Mouse (Mus musculus) gastrocnemius, postnatal 25 days (tissue): ENCODE results near the gene Gabbr2. TPM values are rescaled to one million over a fixed set of nuclear protein-coding genes. Genes with fewer than 3 reads are reported as not detected.

Experiments used
- DNase-seq: peaks from one replicate; pipeline ENCODE4 v3.0.0; 2022
- total RNA-seq, 2 experiments: library from RNA; stranded (reverse); gene quantifications; 1 replicate in 1 of 2; 2 replicates in 1 of 2; pipeline ENCODE4 v1.2.3; 2021

Gabbr2 gene
- total RNA-seq, 2 experiments from 2014 or later, result 0.05 to 0.26 TPM

DNA sequence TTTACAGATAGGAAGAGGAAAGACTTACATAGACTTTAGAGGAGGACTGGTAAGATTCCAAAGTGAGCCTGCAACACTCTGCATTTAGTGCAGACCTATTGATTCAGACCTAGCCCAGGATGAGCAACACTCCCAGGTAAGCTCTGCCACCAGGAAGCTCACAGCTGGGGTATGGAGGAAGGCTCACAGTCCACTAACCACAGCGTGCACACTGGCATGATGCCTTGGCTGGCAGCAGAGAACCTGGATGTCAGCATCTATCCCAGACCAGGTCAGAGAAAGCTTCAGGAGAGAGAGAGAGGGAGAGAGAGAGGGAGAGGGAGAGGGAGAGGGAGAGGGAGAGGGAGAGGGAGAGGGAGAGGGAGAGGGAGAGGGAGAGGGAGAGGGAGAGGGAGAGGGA lies 231.8 kb downstream of the Gabbr2 start:
- DNase-seq, result no peak

- no peak for DNase-seq
Observed at GRCm38 (mm10) chr4:46758340-46759041, 233.2 kb downstream of the Gabbr2 start.

DNA sequence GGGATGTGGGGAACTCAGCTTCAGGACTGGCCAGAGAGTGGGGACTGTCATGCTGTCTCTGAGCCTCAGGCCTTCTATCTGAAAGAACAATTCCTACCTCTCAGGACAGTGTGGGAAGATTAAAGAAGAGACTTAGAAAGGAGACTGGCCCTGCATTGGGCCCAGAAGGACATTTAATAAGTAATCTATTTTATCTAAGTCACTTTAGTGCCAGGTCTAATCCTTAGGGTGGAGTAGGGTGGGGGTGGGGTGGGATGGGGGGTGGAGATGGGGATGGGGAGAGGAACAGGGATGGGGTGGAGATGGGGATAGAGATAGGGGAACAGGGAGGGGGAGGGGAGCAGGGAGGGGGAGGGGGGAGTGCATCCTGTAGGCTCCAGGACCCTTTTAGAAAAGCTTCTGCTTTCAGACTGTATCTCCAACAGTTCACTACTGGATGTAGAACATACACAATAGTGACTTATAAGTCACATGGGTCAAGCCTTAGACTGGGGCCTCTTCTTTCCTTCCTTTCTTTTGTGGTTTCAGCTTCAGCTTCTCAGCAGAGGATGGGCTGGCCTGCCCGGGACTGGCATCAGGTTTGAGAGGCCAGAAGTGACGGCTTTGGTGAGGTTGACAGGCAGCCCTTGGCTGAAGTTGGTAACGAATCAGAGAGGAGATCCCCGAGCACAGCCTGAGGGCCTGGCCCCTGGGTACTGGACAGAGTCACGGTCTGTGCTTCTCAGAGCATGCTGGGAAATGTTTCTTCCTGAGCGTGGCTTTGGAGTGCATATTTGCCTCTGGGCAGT lies 237.1 kb downstream of the Gabbr2 start:
- DNase-seq, result no peak

DNA sequence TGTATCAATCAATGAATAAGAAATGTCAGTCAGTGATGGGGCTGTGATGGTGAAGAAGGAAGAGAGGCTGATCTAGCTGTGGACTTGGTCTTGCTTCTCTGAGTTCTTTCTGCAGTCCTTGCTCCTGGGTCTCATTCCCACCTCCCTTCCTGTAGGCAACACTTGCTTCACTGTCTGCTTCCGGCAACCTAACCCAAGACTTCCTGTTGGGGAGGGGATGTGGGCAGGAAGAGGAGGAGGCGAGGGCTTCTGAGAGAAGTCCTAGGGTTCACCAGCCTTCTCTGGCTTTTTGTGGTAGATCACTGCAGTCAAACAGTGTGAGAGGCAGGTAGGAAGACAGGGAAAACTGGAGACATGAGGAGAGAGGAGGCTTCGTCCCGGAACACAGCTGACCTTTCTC lies 239.4 kb downstream of the Gabbr2 start:
- DNase-seq, result no peak

GRCm38 (mm10) chr4:46749015-46749414 lies 242.7 kb downstream of the Gabbr2 start:
- no peak for DNase-seq

DNA sequence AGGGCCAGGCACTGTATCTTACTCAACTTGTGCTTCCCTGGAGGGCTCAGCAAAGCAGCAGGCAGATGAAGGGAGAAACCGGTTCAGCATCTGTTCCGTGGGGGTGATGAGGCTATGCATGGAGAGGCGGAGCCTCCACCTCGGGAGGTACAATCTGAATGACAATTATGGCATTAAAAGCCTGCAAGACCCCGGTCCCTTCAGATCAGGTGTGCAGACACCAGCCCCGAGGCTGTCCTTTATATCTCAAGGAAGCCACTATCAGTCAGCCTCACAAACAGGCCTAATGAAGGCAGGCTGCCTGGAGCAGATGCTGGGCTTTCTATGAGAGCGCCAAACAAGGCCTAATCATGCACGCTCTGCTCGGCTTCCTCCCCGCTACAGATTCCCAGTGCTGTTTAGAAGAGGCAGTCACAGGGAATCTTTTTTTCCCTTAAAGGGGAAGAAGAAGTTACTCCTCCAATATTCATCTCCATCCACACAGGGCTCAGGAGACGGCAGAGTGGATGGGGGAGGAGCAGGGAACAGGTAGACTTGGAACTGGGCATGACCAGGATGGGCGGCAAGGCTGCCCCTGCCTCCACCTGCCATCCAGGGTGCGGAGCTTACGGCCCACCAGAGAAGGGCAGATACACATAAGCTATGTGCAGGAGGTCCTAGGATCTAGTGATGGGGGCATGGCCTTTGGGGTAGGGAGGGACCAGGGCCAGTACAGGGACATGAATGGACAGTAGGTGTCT lies 244.5 kb downstream of the Gabbr2 start:
- DNase-seq, result no peak

DNA sequence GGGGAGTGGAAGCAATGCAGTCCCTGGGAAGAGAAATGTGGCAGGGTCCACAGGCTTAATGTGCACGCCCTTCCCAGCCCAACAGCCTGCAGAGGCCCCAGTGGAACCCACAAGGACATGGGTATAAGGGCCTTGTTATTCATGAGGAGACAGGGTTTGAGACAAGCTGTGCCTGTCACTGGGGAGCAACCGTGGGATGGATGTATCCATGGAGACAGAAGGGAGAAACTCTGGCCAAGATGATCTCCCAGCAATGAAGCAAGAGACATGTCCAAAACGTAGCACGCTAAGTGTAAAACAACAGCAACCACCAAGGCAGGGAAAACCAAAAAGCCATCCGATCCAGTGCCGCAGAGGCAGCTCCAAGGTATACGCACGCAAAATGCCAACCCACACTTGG lies 246.1 kb downstream of the Gabbr2 start:
- DNase-seq, result no peak

DNA sequence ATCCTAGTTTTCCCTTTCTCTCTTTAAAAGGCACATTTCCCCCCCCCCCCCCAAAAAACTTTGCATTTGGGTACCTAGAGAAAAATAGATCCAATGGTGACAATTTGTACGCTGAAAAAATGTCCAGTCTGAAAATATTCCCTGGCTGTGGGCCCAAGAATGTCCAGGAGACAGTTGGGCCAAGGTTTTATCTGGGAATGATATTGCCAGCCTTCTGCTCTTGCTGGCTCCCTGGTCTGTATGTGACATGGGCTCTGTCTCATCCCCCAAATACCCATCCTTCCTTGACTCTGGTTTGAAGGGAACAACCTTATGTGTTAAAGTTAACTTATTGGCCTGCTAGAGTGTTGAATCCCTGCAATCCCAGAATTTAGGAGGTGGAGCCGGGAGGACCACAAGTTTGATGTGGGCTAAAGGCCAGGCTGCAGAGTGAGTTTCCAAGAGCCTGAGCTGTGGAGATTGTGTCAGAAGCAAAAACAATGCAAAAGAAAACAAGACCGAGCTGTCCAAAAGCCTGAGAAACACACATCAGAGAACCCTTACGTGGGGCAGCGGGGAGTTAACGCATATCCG lies 247.0 kb downstream of the Gabbr2 start:
- DNase-seq, result no peak

DNA sequence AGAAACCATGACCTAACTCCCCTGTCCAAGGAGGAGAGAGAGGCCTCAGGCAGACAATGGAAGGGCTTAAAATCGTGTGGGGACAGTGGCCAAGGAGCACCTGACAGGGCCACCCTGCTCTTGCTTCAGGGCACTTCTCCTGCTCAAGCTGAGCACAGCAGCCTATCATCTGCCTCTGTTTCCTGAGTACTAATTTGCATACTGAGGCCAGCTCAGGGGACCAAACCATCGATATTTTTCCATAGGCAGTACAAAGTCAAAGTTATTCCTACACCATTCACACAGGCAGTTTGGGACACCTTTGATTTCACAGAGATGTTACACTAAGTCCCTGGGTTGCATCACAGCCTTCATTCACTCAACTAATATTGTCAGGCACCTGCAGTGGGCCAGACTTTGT lies 249.1 kb downstream of the Gabbr2 start:
- DNase-seq, result no peak

DNA sequence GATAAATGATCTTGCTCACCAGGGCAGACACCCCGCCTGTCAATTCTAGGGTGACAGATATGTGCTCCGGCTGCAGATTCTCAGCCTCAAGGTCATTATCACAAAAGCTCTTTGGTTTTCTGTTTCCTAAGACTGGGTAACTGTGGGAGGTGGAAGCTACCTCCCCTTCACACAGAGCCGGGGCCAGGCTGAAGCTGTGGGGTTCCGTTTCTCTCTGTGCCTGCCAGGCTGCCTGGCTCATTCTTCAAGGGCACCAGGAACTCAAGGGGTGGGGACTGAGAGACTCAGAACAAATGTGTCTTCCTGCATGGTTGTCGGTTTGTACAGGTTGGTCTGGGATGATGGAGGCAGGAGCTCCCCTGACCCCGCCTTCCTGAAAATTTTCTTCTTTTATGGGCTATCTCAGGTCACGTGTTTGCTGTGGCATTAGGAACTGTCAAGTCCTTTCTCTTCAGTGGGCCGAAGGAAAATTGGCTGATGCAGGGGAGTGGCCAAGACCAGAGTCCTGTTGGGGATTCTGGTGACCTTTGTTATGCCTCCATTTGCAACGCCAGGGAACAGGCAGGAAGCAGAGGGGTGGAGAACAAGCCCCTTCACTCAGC lies 254.7 kb downstream of the Gabbr2 start:
- no peak for DNase-seq

DNA sequence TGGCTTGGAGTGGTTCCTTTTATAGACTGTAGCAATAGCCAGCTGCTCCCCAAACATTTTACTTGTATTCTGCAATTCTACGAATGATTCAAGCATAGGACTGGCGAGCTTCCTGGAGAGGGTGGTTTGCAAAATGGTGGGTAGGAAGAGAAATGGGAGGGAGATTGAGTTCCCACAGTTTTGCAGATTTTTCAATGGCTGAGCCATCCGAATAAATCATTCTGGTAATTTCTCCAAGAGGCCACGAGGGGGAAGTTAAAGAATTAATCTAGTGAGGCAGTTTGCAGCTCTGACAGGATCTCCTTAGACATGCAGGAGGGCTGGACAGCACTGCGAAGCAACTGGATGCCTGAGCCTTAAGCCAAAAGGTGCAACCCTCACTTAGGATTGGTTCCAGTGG lies 256.8 kb downstream of the Gabbr2 start:
- DNase-seq, result no peak

DNA sequence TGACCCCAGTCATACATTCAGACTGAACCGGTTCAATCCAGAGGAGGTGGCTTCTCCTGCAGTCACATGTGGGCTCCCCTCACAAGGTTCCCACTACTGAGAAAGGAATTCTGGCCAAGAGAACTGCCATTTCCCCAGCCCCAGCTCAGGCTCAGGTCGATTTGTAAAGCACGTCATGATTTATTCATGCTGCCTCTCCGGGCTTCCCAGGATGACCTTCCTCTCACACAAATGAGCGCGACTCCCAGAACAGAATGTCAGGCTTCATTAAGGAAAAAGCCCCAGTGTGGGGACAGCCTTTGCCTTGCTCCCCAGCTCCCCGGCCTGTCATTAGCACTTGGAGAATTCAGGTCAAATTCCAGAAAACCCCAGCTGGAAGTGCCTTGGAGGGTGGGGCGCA lies 260.1 kb downstream of the Gabbr2 start:
- DNase-seq, result no peak

DNA sequence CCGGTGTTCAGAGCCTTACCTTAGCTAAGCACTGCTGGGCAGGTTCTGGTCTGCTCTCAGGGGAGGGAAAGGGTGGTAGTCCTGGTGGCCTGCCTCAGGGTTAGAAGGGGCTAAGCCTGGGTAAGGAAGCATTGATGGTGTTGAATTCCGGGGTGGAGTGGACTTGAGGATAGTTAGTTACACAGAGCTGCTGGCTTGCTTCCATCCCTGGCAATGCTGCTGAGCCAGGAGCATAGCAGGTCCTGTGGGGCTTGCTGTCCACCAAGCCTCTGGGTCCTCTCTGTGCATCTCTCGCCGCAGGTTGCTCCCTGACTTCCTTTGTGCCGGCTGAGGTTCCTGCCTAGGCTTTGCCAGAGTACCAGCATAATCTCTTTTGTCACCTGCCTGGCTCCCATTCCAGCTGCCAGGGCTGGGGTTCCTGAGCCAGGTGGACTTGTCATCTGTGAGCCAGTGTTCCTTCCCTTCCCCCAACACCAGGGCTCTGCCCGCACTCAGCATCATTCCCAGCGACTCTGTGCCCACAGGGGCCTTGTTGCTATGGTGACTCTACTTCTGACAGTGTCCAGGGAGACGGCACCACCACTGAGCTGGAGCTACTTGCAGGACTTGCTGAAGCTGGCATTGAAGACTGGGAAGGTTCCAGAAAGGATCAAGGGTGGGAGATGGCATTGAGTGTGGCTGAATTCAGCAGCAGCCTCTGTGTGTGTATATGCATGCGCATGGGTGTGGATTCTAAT lies 262.2 kb downstream of the Gabbr2 start:
- no peak for DNase-seq

GRCm38 (mm10) chr4:46728231-46728630 lies 263.4 kb downstream of the Gabbr2 start:
- DNase-seq, result no peak

DNA sequence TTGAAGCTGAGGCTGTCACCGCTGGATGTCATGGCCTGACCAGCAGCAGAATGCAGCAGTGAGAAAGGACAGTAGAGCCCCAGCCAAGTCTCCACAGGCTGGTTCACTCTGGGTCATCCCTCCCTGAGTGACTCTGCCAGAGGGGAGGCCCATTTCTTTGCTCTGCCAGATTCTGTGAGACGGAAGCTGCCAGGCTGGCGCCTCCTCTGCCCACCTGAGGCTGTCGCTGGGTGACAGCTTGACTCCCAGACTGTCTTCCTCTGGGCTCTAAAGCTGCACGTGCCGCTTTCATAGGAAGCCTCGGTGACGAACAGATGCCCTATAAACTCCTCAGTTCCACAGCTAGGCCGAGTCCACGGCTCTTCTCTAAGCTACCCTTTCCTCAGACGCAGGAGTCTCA lies 264.5 kb downstream of the Gabbr2 start:
- DNase-seq, result no peak

GRCm38 (mm10) chr4:46720821-46721557 lies 270.7 kb downstream of the Gabbr2 start:
- no peak for DNase-seq

GRCm38 (mm10) chr4:46720070-46720469 lies 271.6 kb downstream of the Gabbr2 start:
- DNase-seq, result no peak

GRCm38 (mm10) chr4:46718624-46719023 lies 273.0 kb downstream of the Gabbr2 start:
- DNase-seq, result no peak

GRCm38 (mm10) chr4:46717156-46717555 lies 274.5 kb downstream of the Gabbr2 start:
- no peak for DNase-seq

- DNase-seq, result no peak
Observed at GRCm38 (mm10) chr4:46716361-46716760, 275.3 kb downstream of the Gabbr2 start.

- DNase-seq, result no peak
Observed at GRCm38 (mm10) chr4:46710523-46710922, 281.1 kb downstream of the Gabbr2 start.
